Mouse (Mus musculus) small intestine, adult 2 months (tissue): Measurements from ENCODE around the gene Plxdc2. TPM values are rescaled to one million over a fixed set of nuclear protein-coding genes. Genes with fewer than 3 reads are reported as not detected.
"Not testable (repeated sequence)": the region's sequence is repeated elsewhere in the genome, so short reads cannot be mapped to it uniquely, and the experiment has no call there.

Source experiments
- H3K27ac ChIP-seq: fragments of 200-500 bp; 2 replicates; pipeline ENCODE4 v1.5.1; 2012; ENCODE audit warnings: low read depth, low read length, control low read depth, inconsistent platforms; ENCODE audit not compliant: insufficient read depth
- H3K27me3 ChIP-seq: fragments of 200-500 bp; 2 replicates; pipeline ENCODE4 v1.6.1; 2012; ENCODE audit warnings: mild to moderate bottlenecking, moderate library complexity, low read length, inconsistent platforms; ENCODE audit not compliant: control insufficient read depth, insufficient read depth
- H3K36me3 ChIP-seq: fragments of 200-500 bp; 2 replicates; pipeline ENCODE4 v1.6.1; 2012; ENCODE audit warnings: mild to moderate bottlenecking, low read length, control low read depth, inconsistent platforms; ENCODE audit not compliant: control insufficient read depth, insufficient read depth
- H3K4me1 ChIP-seq: fragments of 200-500 bp; 2 replicates; pipeline ENCODE4 v1.6.1; 2012; ENCODE audit warnings: low read length, inconsistent platforms, mixed read lengths; ENCODE audit not compliant: control insufficient read depth, insufficient read depth, insufficient read length
- H3K4me3 ChIP-seq: fragments of 200-500 bp; 2 replicates; pipeline ENCODE4 v1.5.1; 2012; ENCODE audit warnings: low read depth, mild to moderate bottlenecking, control low read depth, inconsistent platforms, low read length, moderate library complexity
- CTCF ChIP-seq: fragments of 200-500 bp; IDR thresholded peaks from 2 replicates; pipeline ENCODE4 v1.5.1; 2012; ENCODE audit warnings: low read depth, mild to moderate bottlenecking, control low read depth, inconsistent platforms, low read length, moderate library complexity, mixed read lengths; ENCODE audit not compliant: insufficient replicate concordance, insufficient read length; ENCODE audit errors: extremely low read depth
- POLR2A ChIP-seq: fragments of 200-500 bp; IDR thresholded peaks from 2 replicates; pipeline ENCODE4 v1.6.1; 2012; ENCODE audit warnings: low read depth, mild to moderate bottlenecking, control low read depth, inconsistent platforms, low read length, moderate library complexity
- WGBS: fragments of 180-500 bp; shearing (Covaris S2); methylation state at CpG from one replicate; pipeline ENCODE4 v1.1.7; 2018; 5-methylcytosine and 5-hydroxymethylcytosine counted together
- polyA plus RNA-seq: library from polyadenylated mRNA; depleted of rRNA; stranded (reverse); fragments of >200 nt; gene quantifications from 2 replicates; pipeline ENCODE4 v1.2.3, GENCODE M21; 2012

The Plxdc2 gene
- polyA plus RNA-seq, 1 experiment: 0.81 TPM

DNA sequence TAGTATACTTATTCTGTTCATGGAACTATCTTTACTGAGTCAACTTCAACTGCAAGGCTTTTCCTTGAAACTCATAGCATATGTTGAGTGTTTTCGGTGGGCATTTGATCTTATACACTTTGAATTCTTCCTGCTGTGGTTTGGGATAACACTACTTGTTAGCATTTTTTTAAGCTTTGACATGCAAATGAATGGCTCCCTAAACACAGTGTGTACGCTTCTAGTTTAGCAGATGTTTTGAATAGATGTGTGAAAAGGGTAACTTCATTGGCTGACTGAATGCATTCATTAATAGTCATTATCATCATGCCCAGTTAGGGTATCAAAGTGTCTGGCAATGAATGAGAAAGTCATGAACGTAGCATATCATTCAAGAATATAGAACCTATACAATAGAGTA lies 385.7 kb downstream of the Plxdc2 start:
- H3K4me1 ChIP-seq: no peaks in the 10 kb centered on the region
- TF ChIP-seq POLR2A (no peak), CTCF (no peak)
- H3K4me3 ChIP-seq: no peak overlapping the region
- WGBS: 84% methylated on average over 3 of the region's 3 CpGs
- H3K36me3 ChIP-seq: no peaks in the 10 kb centered on the region
- H3K27me3 ChIP-seq: no peaks in the 10 kb centered on the region
- no peak overlapping the region for H3K27ac ChIP-seq

DNA sequence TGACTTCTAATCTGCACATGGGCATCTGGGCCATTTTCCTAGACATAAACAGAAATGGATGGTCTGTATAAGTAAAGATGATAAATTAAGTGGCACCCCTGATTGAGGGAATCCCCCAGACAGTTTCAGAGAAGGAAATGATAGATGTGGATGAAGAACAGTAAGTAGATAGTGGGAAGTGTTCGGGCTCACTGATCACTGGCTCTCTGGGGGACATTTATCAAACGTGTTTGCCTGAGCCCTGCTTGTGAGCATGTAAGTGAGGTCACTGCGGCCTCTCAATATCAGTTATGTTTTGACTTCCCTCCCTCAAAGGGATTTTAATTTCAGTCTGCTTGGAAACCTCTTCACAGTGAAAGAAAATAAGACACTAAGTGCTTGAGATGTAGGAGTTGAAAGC lies 387.5 kb downstream of the Plxdc2 start:
- TF ChIP-seq POLR2A (no peak), CTCF (no peak)
- no peak overlapping the region for H3K4me3 ChIP-seq
- H3K27ac ChIP-seq: no peak overlapping the region
- no peaks in the 10 kb centered on the region for H3K27me3 ChIP-seq
- H3K36me3 ChIP-seq: no peaks in the 10 kb centered on the region
- WGBS: 61% methylated on average over 3 of the region's 3 CpGs
- no peaks in the 10 kb centered on the region for H3K4me1 ChIP-seq

DNA sequence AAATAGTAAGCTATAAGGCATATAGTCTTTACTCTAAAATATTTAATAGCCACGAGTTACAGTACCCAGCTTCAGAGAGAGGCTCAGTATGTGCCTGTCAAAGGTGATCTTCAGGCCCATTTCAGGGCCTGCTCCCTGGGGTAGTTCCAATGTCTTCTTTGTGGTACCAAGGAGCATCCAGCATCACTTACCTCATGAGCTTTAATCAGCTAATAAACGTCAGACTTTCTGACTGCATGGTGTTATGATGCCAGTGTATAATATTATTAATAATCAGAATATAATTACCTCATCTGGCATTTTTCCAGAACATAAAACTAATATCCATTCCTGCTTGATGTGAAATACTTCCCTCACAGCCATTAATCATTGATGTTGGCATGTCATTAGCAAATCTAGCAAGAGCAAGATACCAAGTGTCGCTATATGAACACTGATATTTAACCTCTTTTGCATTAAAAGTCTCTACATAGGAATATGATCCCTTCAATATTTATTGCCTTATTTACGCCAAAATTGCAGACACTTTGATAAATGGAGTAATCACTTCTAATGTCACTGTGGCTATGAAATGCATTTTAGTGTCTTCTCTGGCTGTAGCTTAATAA lies 393.3 kb downstream of the Plxdc2 start:
- WGBS: 83% methylated on average over 4 of the region's 4 CpGs
- Histone ChIP-seq H3K27ac (no peak overlapping the region), H3K36me3 (no peaks in the 10 kb centered on the region), H3K4me1 (no peaks in the 10 kb centered on the region), H3K4me3 (no peak overlapping the region), H3K27me3 (no peaks in the 10 kb centered on the region)
- TF ChIP-seq POLR2A (no peak), CTCF (no peak)

DNA sequence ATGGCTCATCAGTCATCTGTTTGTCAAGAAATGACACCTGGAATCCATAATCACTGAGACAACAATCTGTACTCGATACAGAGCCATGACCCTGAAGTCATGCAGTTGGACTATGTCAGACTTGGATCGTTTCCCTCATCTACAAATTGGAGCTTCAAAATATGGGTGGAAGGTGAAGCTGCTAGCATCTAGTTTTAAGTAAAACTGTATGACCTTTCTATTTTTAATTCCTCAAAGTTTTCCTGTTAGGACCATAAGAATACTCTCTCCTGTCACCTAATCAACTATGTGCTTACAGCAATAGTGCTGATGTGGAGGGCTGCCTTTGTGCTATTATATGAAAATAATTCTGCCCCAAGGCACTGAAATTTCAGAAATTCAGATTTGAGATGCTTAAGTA lies 401.1 kb downstream of the Plxdc2 start:
- Histone ChIP-seq H3K4me3 (no peak overlapping the region), H3K27ac (no peak overlapping the region), H3K27me3 (no peaks in the 10 kb centered on the region), H3K4me1 (no peaks in the 10 kb centered on the region), H3K36me3 (no peaks in the 10 kb centered on the region)
- WGBS: 65% methylated on average over 2 of the region's 2 CpGs
- TF ChIP-seq POLR2A (no peak), CTCF (no peak)

DNA sequence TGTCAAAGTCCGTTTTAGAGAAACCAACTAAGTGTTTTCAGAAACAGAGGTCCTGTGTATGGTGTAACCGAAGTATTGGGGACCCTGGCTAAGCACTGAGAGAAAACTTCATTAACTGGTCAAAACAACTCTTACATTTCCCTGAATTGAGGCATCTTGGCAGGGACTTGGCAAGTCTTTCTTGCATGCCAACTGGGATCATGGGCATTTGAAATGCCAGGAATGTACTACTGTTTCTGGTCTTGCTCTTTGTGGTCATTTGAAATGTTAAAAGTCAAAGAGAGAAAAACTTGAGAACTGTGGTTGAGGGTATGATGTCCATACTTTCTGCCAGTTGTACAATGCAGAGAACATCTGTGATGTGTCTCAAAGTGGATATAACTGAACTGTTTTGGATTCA lies 403.7 kb downstream of the Plxdc2 start:
- TF ChIP-seq POLR2A (no peak), CTCF (no peak)
- WGBS: 84% methylated on average over 2 of the region's 2 CpGs
- no peaks in the 10 kb centered on the region for H3K4me1 ChIP-seq
- H3K4me3 ChIP-seq: no peak overlapping the region
- H3K36me3 ChIP-seq: no peaks in the 10 kb centered on the region
- H3K27ac ChIP-seq: no peak overlapping the region
- no peaks in the 10 kb centered on the region for H3K27me3 ChIP-seq

DNA sequence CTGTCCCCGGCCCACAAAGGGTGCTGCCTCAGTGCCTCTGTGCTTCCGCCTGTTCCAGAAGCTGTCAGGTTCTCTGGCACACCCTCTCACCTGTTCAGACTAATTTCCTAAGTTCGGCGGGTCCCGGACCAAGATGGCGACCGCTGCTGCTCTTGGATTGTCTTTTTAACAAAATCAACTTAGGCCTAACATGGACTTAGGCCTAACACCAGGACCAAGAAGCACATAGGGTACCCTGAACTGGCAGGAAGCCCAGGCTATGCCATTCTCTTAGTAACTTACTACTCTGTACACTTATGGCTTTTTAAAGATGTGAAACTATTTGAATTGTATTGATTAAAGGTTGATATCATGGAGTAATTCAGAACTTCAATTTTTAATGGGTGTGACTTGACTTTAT lies 413.0 kb downstream of the Plxdc2 start:
- not testable (repeated sequence) for H3K27me3 ChIP-seq, H3K4me3 ChIP-seq, H3K36me3 ChIP-seq, H3K4me1 ChIP-seq, H3K27ac ChIP-seq
- 94% methylated on average over 5 of the region's 7 CpGs for whole genome bisulfite sequencing

DNA sequence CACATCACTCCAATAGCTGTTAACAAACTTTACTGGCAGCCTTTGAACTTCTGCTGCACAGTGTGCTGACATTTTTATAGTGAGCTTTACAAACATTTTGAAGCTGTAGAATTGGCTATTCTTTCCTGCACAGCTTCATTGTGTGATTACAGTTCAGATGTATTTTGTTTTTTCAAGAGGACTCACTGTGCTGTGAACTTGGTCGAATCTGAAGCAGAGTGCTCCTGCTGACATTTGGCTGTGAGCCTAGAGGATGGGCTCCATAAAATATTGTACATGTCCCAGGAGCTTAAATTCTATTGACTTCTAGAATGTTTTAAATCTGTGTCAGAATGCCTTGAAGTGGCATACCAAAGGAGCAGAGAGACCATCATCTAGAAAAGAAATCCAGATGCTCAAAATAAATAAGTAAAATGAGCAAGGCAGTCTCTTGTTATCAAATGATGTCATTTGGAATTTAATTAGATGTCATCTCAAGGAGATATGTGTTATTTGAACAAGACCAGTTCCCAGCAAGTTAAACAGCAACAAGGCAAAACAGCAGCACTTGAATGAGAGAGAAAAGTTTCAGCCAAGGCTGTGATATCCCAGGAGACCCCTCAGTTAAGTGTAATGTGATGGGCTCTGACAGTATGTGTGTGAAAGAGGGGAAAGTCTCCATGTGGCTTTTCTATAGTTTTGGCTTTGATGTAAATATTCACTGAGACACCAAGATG lies 417.5 kb downstream of the Plxdc2 start:
- TF ChIP-seq CTCF: no peak
- TF ChIP-seq POLR2A: no peak
- Histone ChIP-seq H3K27me3 (no peaks in the 10 kb centered on the region), H3K27ac (no peak overlapping the region), H3K36me3 (no peaks in the 10 kb centered on the region), H3K4me1 (no peaks in the 10 kb centered on the region), H3K4me3 (no peak overlapping the region)
- 47% methylated on average over 1 of the region's 1 CpGs for WGBS
